ENCODE assay signal across 8 mouse cellular contexts in genomic region chr15:96698658-96699448, GRCm38 (mm10). TPM values are rescaled to one million over a fixed set of nuclear protein-coding genes. Genes with fewer than 3 reads are reported as not detected.
A peak's percentile ranks its signal among the peaks of the same experiment; 100 is the strongest.
DNase-seq lines count a peak whose midpoint lies in the region; ATAC-seq and TF ChIP-seq lines count a peak whose summit lies in the region.

No protein-coding gene starts in this region.

- TF ChIP-seq CTCF in testis, adult 2 months (IDR thresholded peaks at IDR 0.05; ENCODE audit: control insufficient read depth, insufficient read depth, insufficient replicate concordance, low read depth, low read length), result no peak

- in situ Hi-C loops in ES-E14 (cut with MboI; ENCODE audit: low sequenced_read_pairs in 2 of 2, unreplicated experiment in 2 of 2), result no loop called here

- no peak for DNase-seq in ES-E14 (ENCODE audit: low read depth, low spot score)
- DNase-seq in cerebellum, adult 11-12 months, result peak; percentile 86
- DNase-seq in heart, postnatal 14 days, result peak; percentile 90
- peak; percentile 80 for DNase-seq in layer of hippocampus, adult 11-12 months (ENCODE audit: low spot score)
- peak; percentile 84 to 86 for DNase-seq in lung, adult 18-20 months

- peak; percentile 87 for ATAC-seq in forebrain, embryonic 15.5 days (replicated peaks)
- ATAC-seq in neural tube, embryonic 14.5 days (ENCODE audit: low read depth), result peak; percentile 84

- peak overlapping the region; percentile 99 for H3K27ac ChIP-seq in ES-E14 (ENCODE audit: insufficient read depth, low read depth, low read length, poor library complexity, severe bottlenecking)
- H3K27ac ChIP-seq in forebrain, embryonic 15.5 days (replicated peaks), result peak overlapping the region; percentile 100
- H3K27ac ChIP-seq in neural tube, embryonic 14.5 days (ENCODE audit: low read depth, low read length), result peak overlapping the region; percentile 100
- H3K27ac ChIP-seq in testis, adult 2 months (ENCODE audit: control insufficient read depth, insufficient read depth, low read depth, low read length), result peak overlapping the region; percentile 87

- peaks cover 44% of the 10 kb centered on the region for H3K36me3 ChIP-seq in ES-E14 (ENCODE audit: control insufficient read depth, insufficient read depth, low read length, poor library complexity, severe bottlenecking)
- peaks cover 32% of the 10 kb centered on the region for H3K36me3 ChIP-seq in forebrain, embryonic 15.5 days
- peaks cover 26% of the 10 kb centered on the region for H3K36me3 ChIP-seq in neural tube, embryonic 14.5 days (ENCODE audit: control insufficient read depth, insufficient read depth, low read length)
- no peaks in the 10 kb centered on the region for H3K36me3 ChIP-seq in testis, adult 2 months (ENCODE audit: control insufficient read depth, insufficient read depth, low read length)

- H3K4me1 ChIP-seq in ES-E14 (ENCODE audit: control insufficient read depth in 2 of 2, insufficient read depth in 2 of 2, low read length in 2 of 2, poor library complexity in 1 of 2), result peaks cover 2 to 17% of the 10 kb centered on the region in 2 experiments
- H3K4me1 ChIP-seq in forebrain, embryonic 15.5 days, result peaks cover 49% of the 10 kb centered on the region
- H3K4me1 ChIP-seq in neural tube, embryonic 14.5 days (ENCODE audit: control insufficient read depth, insufficient read depth, low read length), result peaks cover 36% of the 10 kb centered on the region
- H3K4me1 ChIP-seq in testis, adult 2 months (ENCODE audit: control insufficient read depth, insufficient read depth, low read length), result peaks cover 12% of the 10 kb centered on the region

- H3K4me2 ChIP-seq in forebrain, embryonic 15.5 days (replicated peaks), result peak overlapping the region; percentile 86
- peak overlapping the region; percentile 66 for H3K4me2 ChIP-seq in neural tube, embryonic 14.5 days (ENCODE audit: low read depth, low read length)

- peak; percentile 65 for TF ChIP-seq POLR2A in testis, adult 2 months (IDR thresholded peaks at IDR 0.05; ENCODE audit: control insufficient read depth, low read depth, low read length)

- H3K9me3 ChIP-seq in ES-E14 (ENCODE audit: control insufficient read depth, insufficient read depth, low read depth, low read length), result no peaks in the 10 kb centered on the region
- no peaks in the 10 kb centered on the region for H3K9me3 ChIP-seq in forebrain, embryonic 15.5 days
- no peaks in the 10 kb centered on the region for H3K9me3 ChIP-seq in neural tube, embryonic 14.5 days (ENCODE audit: control insufficient read depth, low read length)

- H3K27me3 ChIP-seq in forebrain, embryonic 15.5 days, result no peaks in the 10 kb centered on the region
- H3K27me3 ChIP-seq in neural tube, embryonic 14.5 days (ENCODE audit: control insufficient read depth, insufficient read depth, low read length), result no peaks in the 10 kb centered on the region
- H3K27me3 ChIP-seq in testis, adult 2 months (ENCODE audit: control insufficient read depth, insufficient read depth, low read length), result peaks cover 3% of the 10 kb centered on the region; the same call in 1 of the 2 replicates

- WGBS in forebrain, embryonic 15.5 days, result under 1% methylated on average over 76 of the region's 101 CpGs
- WGBS in neural tube, embryonic 14.5 days, result under 1% methylated on average over 63 of the region's 101 CpGs

- peak overlapping the region; percentile 67 to 100 for H3K4me3 ChIP-seq in ES-E14 (ENCODE audit: insufficient read depth in 1 of 2, low read depth in 1 of 2, low read length in 2 of 2, poor library complexity in 1 of 2, severe bottlenecking in 1 of 2)
- H3K4me3 ChIP-seq in forebrain, embryonic 15.5 days, result peak overlapping the region; percentile 75
- peak overlapping the region; percentile 89 for H3K4me3 ChIP-seq in neural tube, embryonic 14.5 days (ENCODE audit: low read depth, low read length)
- peak overlapping the region; percentile 86 for H3K4me3 ChIP-seq in testis, adult 2 months (ENCODE audit: control insufficient read depth, low read depth, low read length)

- intact Hi-C loops in heart, postnatal 14 days (cut with DNase I), result loop anchor here (5.0 to 10.0 kb wide), 4 partner anchors 48 to 414 kb away; partner anchors contain the start of gene Arid2

- peak overlapping the region; percentile 100 for H3K9ac ChIP-seq in ES-E14 (ENCODE audit: insufficient read depth, low read depth, low read length, poor library complexity, severe bottlenecking)
- peak overlapping the region; percentile 99 for H3K9ac ChIP-seq in forebrain, embryonic 15.5 days (replicated peaks)
- peak overlapping the region; percentile 98 for H3K9ac ChIP-seq in neural tube, embryonic 14.5 days (replicated peaks; ENCODE audit: low read depth, low read length)

TF ChIP-seq in ES-E14, 5 proteins besides CTCF, POLR2A, EP300 and RAD21:
- TF ChIP-seq HCFC1 (IDR thresholded peaks at IDR 0.05; ENCODE audit: borderline replicate concordance, insufficient read depth, low read length), result no peak
- TF ChIP-seq CHD2 (IDR thresholded peaks at IDR 0.05; ENCODE audit: low read depth, low read length), result no peak
- TF ChIP-seq ZC3H11A (IDR thresholded peaks at IDR 0.05; ENCODE audit: borderline replicate concordance, low read depth, low read length), result no peak
- no peak for TF ChIP-seq ZNF384 (IDR thresholded peaks at IDR 0.05; ENCODE audit: low read depth, low read length)
- no peak for TF ChIP-seq MAFK (IDR thresholded peaks at IDR 0.05; ENCODE audit: insufficient read depth, low read depth, low read length)

RNA-seq across cellular contexts. Expression of gene Slc38a2, which starts 0.7 kb away (rescaled TPM):
- 262 and 326 TPM in 2 replicates for total RNA-seq in ES-E14 (2012; rRNA removed)
- 156 and 157 TPM in 2 replicates for polyA plus RNA-seq in forebrain, embryonic 15.5 days (2015; fragmentation: Nextera tagmentation; extraction: Ambion mirVana)
- total RNA-seq in heart, postnatal 14 days (2021), result 100 to 1,000 TPM; 257 to 301 TPM
- polyA plus RNA-seq in neural tube, embryonic 14.5 days (2014; fragmentation: Nextera tagmentation; extraction: Ambion mirVana), result 126 and 151 TPM in 2 replicates
- 8.8 and 10.8 TPM in 2 replicates for polyA plus RNA-seq in testis, adult 2 months (2012; rRNA removed)

RNA-seq across cellular contexts. Expression of gene Slc38a1, which starts 56.1 kb away (rescaled TPM):
- 95.6 and 99.8 TPM in 2 replicates for total RNA-seq in ES-E14 (2012; rRNA removed)
- 145 and 147 TPM in 2 replicates for polyA plus RNA-seq in forebrain, embryonic 15.5 days (2015; fragmentation: Nextera tagmentation; extraction: Ambion mirVana)
- total RNA-seq in heart, postnatal 14 days (2021), result 10 to 100 TPM; 33.6 to 35.4 TPM
- polyA plus RNA-seq in neural tube, embryonic 14.5 days (2014; fragmentation: Nextera tagmentation; extraction: Ambion mirVana), result 173 and 175 TPM in 2 replicates
- 2.0 and 2.1 TPM in 2 replicates for polyA plus RNA-seq in testis, adult 2 months (2012; rRNA removed)

Comparison
In these comparisons a context has a peak if more than half of its experiments do, and no peak if none do; other contexts are left out.
1. RNA of gene Slc38a2, which starts 0.7 kb away (polyA plus RNA-seq): 156 to 157 TPM in forebrain, embryonic 15.5 days and 126 to 151 TPM in neural tube, embryonic 14.5 days; 8.8 to 10.8 TPM in testis, adult 2 months; every median in the first group is over 10 times any median in the second.
2. RNA of gene Slc38a1, which starts 56.1 kb away (polyA plus RNA-seq): 173 to 175 TPM in neural tube, embryonic 14.5 days and 145 to 147 TPM in forebrain, embryonic 15.5 days; 2.0 to 2.1 TPM in testis, adult 2 months; every median in the first group is over 10 times any median in the second.
3. Peak in every context shown above with its lines, with median percentiles within 50 percentile points of each other: H3K27ac ChIP-seq, H3K4me3 ChIP-seq and H3K9ac ChIP-seq.